Mouse (Mus musculus) embryo, embryonic 10 days (tissue): ENCODE data around the gene Acsbg2.

ENCODE experiments used
- DNase-seq: peaks from one replicate; pipeline ENCODE4 v3.0.0-alpha.2; 2015; ENCODE audit warnings: low spot score

The Acsbg2 gene

DNA sequence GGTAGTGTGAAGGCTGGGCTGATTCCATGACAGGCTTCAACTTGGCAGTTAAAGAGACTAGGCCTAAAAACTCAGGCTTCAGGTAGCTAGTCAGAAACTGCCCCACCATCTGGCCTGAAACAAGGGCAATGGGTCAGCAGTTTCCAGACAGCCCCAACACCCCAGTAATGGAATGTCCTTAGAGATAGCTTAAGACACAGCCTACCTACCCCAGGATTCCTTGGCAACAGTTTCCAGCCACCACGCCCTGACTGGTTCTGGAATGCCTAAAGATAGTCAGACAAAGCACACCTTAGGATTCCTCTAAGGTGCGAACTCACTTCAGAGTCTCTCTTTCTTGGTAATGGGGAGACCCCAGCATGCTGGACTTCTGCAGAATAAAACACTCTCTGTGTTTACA, 51.9 kb downstream of the Acsbg2 start:
- DNase-seq = no peak

DNA sequence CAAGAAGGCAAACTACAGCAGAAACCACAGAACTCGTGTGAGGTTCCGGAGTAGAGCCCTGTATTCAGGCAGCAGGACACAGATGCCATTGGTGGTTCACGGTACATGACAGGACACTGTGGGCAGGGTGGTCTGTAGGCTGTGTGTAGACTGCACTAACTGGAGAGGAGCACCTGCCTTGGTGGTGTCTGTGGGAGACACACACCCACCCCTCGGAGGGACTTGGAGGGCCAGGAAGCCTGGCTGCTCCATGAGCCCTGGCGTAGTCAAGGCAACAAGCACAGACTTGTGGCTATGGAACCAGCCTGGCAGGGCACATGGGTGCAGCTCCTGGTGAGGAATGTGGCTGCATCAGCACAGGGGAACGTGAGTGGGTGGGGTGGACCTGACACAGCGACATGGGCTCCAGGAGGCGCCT, 54.5 kb downstream of the Acsbg2 start:
- no peak for DNase-seq

DNA sequence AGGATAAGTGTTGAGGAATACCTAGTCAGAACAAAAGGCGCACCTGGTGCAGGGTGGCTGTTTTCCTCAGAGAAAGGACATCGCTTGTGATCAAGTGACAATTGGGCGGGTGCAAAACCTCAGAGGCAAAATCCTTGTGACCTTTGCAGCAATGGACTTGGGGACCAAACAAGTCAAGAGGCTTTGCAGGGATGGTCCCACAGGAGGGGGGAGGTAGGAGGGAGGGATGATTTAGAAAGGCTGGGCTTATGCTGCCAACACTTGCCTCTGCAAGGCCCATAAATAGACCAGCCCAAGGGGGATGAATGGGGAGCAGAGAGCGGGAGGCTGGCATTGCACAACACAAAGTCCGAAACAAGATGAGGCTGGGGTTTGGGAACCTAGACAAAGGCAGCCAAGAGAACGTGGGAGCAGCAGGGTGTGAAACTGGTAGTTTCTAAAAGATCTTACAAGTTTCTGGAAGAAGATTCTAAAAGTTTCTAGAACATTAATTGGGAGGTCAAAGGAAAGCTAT, 55.2 kb downstream of the Acsbg2 start:
- DNase-seq = no peak

DNA sequence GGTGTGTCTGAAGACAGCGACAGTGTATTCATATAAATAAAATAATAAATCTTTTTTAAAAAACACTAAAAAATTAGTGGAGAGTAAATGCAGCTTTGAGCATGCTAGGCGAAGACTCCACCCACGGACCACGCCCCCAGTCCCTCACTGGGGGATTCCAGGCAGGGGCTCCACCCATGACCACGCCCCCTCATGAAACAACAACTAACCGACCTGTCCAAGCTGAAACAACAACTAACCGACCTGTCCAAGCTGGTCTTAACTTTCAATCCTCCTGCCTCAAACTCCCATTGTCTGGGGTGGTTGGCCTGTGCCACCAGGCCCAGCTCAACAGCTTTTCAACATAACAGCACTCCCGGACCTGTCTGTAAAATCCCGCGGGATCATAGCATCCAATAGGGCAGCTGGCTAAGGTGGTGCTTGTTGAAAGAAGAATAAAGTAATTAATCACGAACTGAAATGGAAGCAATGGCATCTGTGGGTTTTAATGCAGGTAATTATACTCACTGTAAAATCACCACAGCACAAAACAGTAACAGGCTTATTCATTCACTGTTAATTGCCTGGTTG, 56.1 kb downstream of the Acsbg2 start:
- DNase-seq = no peak

DNA sequence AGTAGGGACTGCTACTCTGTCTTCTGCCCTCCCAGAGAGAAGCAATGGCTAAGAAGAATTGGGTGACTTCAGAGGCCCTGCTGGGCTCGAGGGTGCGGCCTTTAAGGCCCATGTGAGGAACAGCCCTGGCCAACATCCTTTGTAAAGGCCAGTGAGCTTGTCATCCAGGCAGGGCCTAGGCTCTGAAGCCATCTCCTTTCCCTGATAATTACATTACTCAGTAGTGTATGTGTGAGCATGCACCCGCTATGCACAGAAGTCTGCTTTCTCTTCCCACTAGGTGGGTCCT, 59.2 kb downstream of the Acsbg2 start:
- no peak for DNase-seq

DNA sequence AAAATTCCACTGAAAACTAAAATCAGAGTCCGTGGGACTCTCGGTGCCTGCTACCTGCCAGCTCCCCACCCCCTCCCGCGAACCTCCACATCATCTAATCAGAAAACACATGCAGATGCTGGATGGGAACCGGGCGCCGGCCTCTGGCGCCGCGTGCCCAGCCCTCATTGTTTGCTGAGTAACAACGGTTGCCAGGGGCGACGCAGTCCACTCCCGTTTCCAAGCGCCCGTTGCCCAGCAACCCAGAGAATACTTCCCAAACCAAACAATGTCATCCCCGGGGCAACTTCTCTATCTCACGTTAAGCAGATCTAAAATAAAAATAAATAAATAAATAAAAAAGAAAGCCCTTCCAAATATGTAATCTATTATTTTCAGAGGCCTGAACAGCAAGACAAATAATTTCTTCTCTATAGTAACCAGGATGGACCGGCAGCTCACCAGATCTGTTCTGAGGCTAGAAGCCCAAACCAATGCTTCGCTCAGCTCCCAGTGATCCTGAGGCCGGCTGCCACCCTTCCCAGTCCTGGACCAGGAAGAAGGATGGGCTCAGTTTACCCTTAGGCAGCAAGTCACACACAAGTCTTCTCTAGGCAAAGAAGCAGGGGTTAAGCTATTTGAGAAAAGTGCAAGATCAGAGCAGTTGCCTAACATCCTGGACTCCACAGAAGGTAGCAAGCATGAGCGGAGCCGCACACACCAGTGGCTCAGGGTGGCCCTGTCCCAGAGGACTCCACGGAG, 59.8 kb downstream of the Acsbg2 start:
- peak; percentile 94 for DNase-seq

DNA sequence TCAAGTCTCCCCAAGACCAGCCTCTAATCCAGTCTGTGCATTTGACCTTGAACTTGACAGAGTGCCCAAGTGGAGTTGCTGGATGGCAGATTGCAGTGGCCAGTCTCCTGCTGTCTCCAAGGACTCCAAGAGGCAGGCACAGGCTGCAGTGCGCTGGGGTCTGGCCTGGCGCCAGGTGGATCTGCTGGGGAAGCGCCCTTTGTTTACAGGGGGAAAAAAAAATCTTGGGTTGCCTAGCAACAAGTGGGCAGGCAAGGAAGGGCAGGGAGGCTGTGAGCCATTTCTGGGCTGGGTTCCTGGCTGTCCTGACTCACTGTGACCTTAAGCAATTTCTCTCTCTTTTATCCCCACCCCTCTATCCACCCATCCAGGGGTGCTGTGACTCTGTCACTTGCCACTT, 64.0 kb downstream of the Acsbg2 start:
- DNase-seq = peak; percentile 56

DNA sequence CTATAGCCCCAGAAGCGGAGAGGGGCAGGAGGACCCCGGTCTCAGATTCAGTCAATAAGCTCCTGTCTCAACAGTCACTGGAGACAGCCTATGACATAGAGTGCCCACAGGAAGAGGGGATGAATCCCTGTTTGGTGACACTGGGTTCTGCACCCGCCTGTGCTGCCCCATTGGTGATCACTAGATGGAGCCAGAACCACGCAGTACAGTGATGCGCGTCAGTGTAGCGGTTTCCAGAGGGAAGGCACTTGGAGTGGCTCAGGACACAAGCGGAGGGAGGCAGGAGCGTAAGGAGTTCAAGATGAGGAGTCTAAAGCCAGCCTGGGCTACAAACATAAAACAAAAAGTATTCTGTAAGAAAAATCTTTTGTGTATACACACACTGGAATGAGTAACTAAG, 65.7 kb downstream of the Acsbg2 start:
- DNase-seq = peak; percentile 92

DNA sequence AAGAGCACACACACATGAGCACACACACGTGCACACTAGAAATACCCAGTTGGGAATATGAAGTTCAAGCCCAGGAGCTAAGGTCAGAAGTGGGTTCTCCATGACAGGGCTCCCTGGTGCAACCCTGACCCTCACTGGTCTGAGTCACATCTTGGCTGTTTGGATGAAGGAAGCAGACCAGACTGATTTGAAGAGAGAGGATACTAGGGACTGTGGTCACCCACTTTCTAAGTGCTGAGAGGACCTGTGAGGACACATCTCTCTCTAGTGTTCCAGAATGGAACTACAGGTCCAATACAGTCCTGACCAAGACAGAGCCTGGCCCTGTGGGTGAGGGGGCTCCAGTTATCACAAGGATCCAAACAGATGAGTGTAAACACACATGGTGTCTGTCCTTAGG, 68.5 kb downstream of the Acsbg2 start:
- peak; percentile 23 for DNase-seq

DNA sequence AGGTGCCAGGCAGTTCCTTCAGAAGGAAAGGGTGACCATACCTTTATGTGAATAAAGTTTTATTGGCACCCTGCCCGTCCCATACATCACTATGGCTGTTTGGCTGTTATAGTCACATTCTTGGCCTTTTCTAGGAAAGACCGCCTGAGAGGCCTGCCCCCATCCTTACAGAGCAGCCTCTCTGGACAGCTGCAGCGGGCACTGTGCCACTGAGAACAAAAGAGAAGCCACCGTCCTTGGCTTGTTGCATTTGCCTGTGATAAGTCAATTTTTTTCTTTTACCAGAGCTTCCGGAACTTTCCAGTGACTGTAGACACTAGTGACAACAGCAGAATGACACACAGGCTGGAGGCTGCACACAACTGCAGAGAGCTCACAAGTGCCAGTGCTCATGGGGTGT, 69.3 kb downstream of the Acsbg2 start:
- DNase-seq = no peak

DNA sequence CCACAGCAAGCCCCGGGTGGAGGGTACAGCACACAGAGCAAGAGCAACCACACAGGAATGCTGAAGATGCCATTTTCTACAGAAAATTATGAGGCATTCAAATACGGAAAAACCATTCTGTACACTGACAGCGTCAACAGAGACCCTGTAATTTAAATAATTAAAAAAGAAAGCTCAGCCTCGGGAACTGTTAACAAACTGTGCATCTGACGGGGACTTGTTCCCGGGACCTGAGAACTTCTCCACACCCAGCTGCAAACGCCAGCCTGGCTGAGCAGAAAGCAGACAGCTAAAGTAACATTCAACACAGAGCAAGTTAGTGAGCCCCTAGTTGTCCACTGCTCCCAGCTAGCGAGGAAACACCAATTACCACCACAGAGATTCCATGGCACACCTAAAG, 72.2 kb downstream of the Acsbg2 start:
- DNase-seq = no peak

DNA sequence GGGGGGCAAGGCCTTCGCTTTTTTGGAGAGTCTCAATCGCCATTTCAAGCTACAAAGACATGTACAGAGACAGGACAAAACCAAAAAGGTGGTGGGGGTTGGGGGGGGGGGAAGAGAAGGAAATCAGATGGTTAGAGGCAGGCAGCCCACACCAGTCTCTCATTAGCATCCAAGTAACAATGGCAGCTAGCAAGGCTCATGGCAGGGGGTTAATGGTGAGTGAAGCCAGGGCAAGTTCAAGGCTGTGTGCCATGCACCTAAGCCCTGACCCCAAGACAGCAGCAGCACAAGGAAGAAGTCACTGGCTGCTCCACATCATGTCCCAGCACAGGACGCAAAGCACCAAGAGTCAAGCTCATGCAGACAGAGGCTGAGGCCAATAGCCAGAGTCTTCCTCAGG, 75.0 kb downstream of the Acsbg2 start:
- no peak for DNase-seq

DNA sequence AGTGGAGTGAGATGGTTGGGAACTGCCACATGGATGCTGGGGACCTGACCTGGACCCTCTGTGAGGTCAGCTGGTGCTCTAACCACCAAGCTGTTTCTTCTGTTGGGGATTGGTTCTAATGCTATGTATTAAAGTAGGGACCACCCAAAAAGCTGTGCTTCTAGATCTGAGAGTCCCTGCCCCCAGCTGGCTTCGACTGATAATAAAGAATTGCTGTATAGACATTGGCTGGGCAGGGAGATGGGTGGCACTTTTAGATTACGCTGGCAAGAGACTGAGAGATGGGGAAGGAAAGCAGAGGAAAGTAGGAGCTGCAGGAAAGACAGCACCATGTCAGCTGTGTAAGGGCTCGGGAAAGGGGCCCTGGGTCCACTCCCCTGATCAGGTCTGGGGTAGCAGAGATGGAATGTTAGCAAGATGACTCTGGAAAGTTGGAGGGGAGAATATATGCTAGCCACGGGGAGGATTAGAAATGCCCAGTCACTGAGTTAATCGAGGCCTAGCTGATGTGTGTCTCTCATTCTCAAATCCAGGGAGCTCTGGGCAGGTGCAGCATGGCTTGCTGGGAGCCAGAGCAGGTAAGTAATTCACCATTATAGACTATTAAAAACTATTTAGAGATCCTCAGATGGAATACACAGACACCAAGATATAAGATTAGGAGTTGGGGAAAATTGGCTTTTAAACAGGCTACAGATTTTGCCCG, 80.5 kb downstream of the Acsbg2 start:
- DNase-seq = no peak
